Mouse (Mus musculus): Measurements from ENCODE around the gene Gnl3l. TPM values are rescaled to one million over a fixed set of nuclear protein-coding genes. Genes with fewer than 3 reads are reported as not detected.

The Gnl3l gene
- polyA plus RNA-seq, 1 experiment = 1.7 TPM

GRCm38 (mm10) chrX:150956522-150957300 is 60.4 kb downstream of the Gnl3l start:
- Histone ChIP-seq H3K4me3 (ENCODE audit: control insufficient read depth, low read depth, low read length) (peak overlapping the region; percentile 42; the same call in 1 of the 2 replicates), H3K27me3 (ENCODE audit: control insufficient read depth, insufficient read depth, low read length) (no peaks in the 10 kb centered on the region), H3K27ac (ENCODE audit: control insufficient read depth, insufficient read depth, low read depth, low read length) (no peak overlapping the region), H3K4me1 (ENCODE audit: control insufficient read depth, insufficient read depth, low read length) (peaks cover 3% of the 10 kb centered on the region; the same call in 1 of the 2 replicates), H3K36me3 (ENCODE audit: control insufficient read depth, insufficient read depth, low read length) (no peaks in the 10 kb centered on the region)
- TF ChIP-seq POLR2A (IDR thresholded peaks at IDR 0.05; ENCODE audit: control insufficient read depth, low read depth, low read length) (no peak), CTCF (IDR thresholded peaks at IDR 0.05; ENCODE audit: control insufficient read depth, insufficient read depth, insufficient replicate concordance, low read depth, low read length) (peak; percentile 24; the same call in 1 of the 2 replicates)

GRCm38 (mm10) chrX:150956016-150956415 is 61.1 kb downstream of the Gnl3l start:
- no peaks in the 10 kb centered on the region for H3K27me3 ChIP-seq (ENCODE audit: control insufficient read depth, insufficient read depth, low read length)
- H3K4me1 ChIP-seq (ENCODE audit: control insufficient read depth, insufficient read depth, low read length) = peaks cover 3% of the 10 kb centered on the region; the same call in 1 of the 2 replicates
- no peak overlapping the region for H3K4me3 ChIP-seq (ENCODE audit: control insufficient read depth, low read depth, low read length)
- H3K27ac ChIP-seq (ENCODE audit: control insufficient read depth, insufficient read depth, low read depth, low read length) = no peak overlapping the region
- TF ChIP-seq CTCF (IDR thresholded peaks at IDR 0.05; ENCODE audit: control insufficient read depth, insufficient read depth, insufficient replicate concordance, low read depth, low read length) (no peak), POLR2A (IDR thresholded peaks at IDR 0.05; ENCODE audit: control insufficient read depth, low read depth, low read length) (no peak)
- no peaks in the 10 kb centered on the region for H3K36me3 ChIP-seq (ENCODE audit: control insufficient read depth, insufficient read depth, low read length)

GRCm38 (mm10) chrX:150955441-150955840 is 61.7 kb downstream of the Gnl3l start:
- TF ChIP-seq POLR2A (IDR thresholded peaks at IDR 0.05; ENCODE audit: control insufficient read depth, low read depth, low read length) = no peak
- no peaks in the 10 kb centered on the region for H3K27me3 ChIP-seq (ENCODE audit: control insufficient read depth, insufficient read depth, low read length)
- no peak overlapping the region for H3K4me3 ChIP-seq (ENCODE audit: control insufficient read depth, low read depth, low read length)
- H3K4me1 ChIP-seq (ENCODE audit: control insufficient read depth, insufficient read depth, low read length) = peaks cover 3% of the 10 kb centered on the region; the same call in 1 of the 2 replicates
- no peaks in the 10 kb centered on the region for H3K36me3 ChIP-seq (ENCODE audit: control insufficient read depth, insufficient read depth, low read length)
- H3K27ac ChIP-seq (ENCODE audit: control insufficient read depth, insufficient read depth, low read depth, low read length) = no peak overlapping the region

- no peak overlapping the region for H3K27ac ChIP-seq (ENCODE audit: control insufficient read depth, insufficient read depth, low read depth, low read length)
- no peak for TF ChIP-seq CTCF (IDR thresholded peaks at IDR 0.05; ENCODE audit: control insufficient read depth, insufficient read depth, insufficient replicate concordance, low read depth, low read length)
- TF ChIP-seq POLR2A (IDR thresholded peaks at IDR 0.05; ENCODE audit: control insufficient read depth, low read depth, low read length) = no peak
- no peaks in the 10 kb centered on the region for H3K36me3 ChIP-seq (ENCODE audit: control insufficient read depth, insufficient read depth, low read length)
- no peak overlapping the region for H3K4me3 ChIP-seq (ENCODE audit: control insufficient read depth, low read depth, low read length)
- H3K4me1 ChIP-seq (ENCODE audit: control insufficient read depth, insufficient read depth, low read length) = peaks cover 3% of the 10 kb centered on the region; the same call in 1 of the 2 replicates
- H3K27me3 ChIP-seq (ENCODE audit: control insufficient read depth, insufficient read depth, low read length) = no peaks in the 10 kb centered on the region
Measured at GRCm38 (mm10) chrX:150954721-150955120, 62.4 kb downstream of the Gnl3l start.

Other genes starting within 250 kb of the Gnl3l start
- gene Maged2, start 203.0 kb downstream of the Gnl3l start, polyA plus RNA-seq (2012; rRNA removed) = 19.5 and 21.5 TPM in 2 replicates
- 1.3 TPM in 2 replicates for gene Fgd1, start 28.8 kb upstream of the Gnl3l start, polyA plus RNA-seq (2012; rRNA removed)
- gene Tsr2, start 79.2 kb upstream of the Gnl3l start, polyA plus RNA-seq (2012; rRNA removed) = 2.3 and 2.7 TPM in 2 replicates
- 3.1 and 5.0 TPM in 2 replicates for gene Wnk3, start 180.8 kb upstream of the Gnl3l start, polyA plus RNA-seq (2012; rRNA removed)

All from testis, adult 2 months (tissue).